ENCODE assay signal across 35 mouse cellular contexts in the genomic region with DNA sequence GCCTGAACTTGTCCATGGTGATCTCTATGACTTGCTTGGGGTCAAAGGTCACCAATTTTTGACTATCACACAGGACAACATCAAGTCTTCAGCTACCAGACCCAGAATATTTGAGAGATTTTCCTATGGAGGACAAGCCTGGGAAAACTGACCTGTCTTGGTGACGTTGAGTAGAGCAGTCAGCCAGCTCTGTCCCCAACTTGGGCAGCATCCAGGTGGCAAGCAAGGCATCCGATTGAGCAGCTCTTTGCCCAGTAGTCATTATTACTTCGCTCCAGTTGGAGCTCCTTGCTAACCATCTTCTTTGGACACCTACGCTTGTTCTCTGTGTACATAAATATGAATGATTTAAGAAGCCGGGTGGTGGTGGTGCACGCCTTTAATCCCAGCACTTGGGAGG. TPM values are rescaled to one million over a fixed set of nuclear protein-coding genes. Genes with fewer than 3 reads are reported as not detected.
DNase-seq lines count a peak whose midpoint lies in the region; ATAC-seq and TF ChIP-seq lines count a peak whose summit lies in the region.
"Had no signal": no experiment of that assay in that cellular context is flagged by ENCODE, and none has a peak within 500 bp of the region (broad histone marks: within the 10 kb centered on the region; RNA-seq: fewer than 3 reads in every experiment).

No protein-coding gene starts in this region.

- H3K27ac ChIP-seq in forebrain, postnatal 0 days (ENCODE audit: low read depth, low read length), result no peak overlapping the region
- H3K27ac ChIP-seq: embryonic facial prominence, embryonic 13.5 days; forebrain, embryonic 10.5 days; forebrain, embryonic 15.5 days; heart, adult 2 months; heart, embryonic 13.5 days; hindbrain, embryonic 10.5 days; hindbrain, embryonic 15.5 days; kidney, embryonic 15.5 days; layer of hippocampus, adult 2 months; liver, embryonic 13.5 days; macrophage; neural tube, embryonic 15.5 days; stomach, embryonic 15.5 days had no signal

- H3K4me2 ChIP-seq in forebrain, postnatal 0 days (ENCODE audit: low read depth), result no peak overlapping the region
- H3K4me2 ChIP-seq: embryonic facial prominence, embryonic 13.5 days; forebrain, embryonic 15.5 days; heart, embryonic 13.5 days; hindbrain, embryonic 15.5 days; kidney, embryonic 15.5 days; liver, embryonic 13.5 days; neural tube, embryonic 15.5 days; stomach, embryonic 15.5 days had no signal

- no peak overlapping the region for H3K4me3 ChIP-seq in forebrain, postnatal 0 days (ENCODE audit: low read depth, low read length)
- H3K4me3 ChIP-seq: embryonic facial prominence, embryonic 13.5 days; forebrain, embryonic 10.5 days; forebrain, embryonic 15.5 days; heart, adult 2 months; heart, embryonic 13.5 days; hindbrain, embryonic 10.5 days; hindbrain, embryonic 15.5 days; kidney, embryonic 15.5 days; layer of hippocampus, adult 2 months; liver, embryonic 13.5 days; neural tube, embryonic 15.5 days; stomach, embryonic 15.5 days had no signal

- H3K4me1 ChIP-seq in forebrain, postnatal 0 days (ENCODE audit: insufficient read depth), result no peaks in the 10 kb centered on the region
- H3K4me1 ChIP-seq: forebrain, embryonic 10.5 days; forebrain, embryonic 15.5 days; heart, embryonic 13.5 days; hindbrain, embryonic 10.5 days; hindbrain, embryonic 15.5 days; kidney, embryonic 15.5 days; liver, embryonic 13.5 days; neural tube, embryonic 15.5 days; stomach, embryonic 15.5 days had no signal

- DNase-seq in adrenal gland, postnatal 14 days, result peak; percentile 27
- DNase-seq in adrenal gland, postnatal 4 days (ENCODE audit: low spot score in 2 of 2), result no peak
- DNase-seq in adipocyte (ENCODE audit: low spot score), result peak; percentile 11
- peak; percentile 24 for DNase-seq in cerebellum, adult 8-10 months
- peak; percentile 23 to 60 for DNase-seq in cerebellum, postnatal 25 days
- no peak for DNase-seq in forebrain, postnatal 0 days
- DNase-seq in heart, adult 8-10 months (ENCODE audit: low spot score), result no peak
- DNase-seq: adrenal gland, postnatal 36 days; heart, adult 2 months; heart, postnatal 10 days; kidney, adult 11 months; kidney, postnatal 36 days; left cerebral cortex, postnatal 4 days; liver, embryonic 13.5 days; lung, adult 18-20 months; midbrain, embryonic 14.5 days; retina, postnatal 1 day; right cerebral cortex, postnatal 14 days; thymus, postnatal 25 days had no signal

- no peak for TF ChIP-seq CTCF in forebrain, postnatal 0 days (IDR thresholded peaks at IDR 0.05; ENCODE audit: low read depth)

- H3K27me3 ChIP-seq in forebrain, postnatal 0 days (ENCODE audit: insufficient read depth, low read length), result no peaks in the 10 kb centered on the region
- H3K27me3 ChIP-seq: embryonic facial prominence, embryonic 13.5 days; forebrain, embryonic 15.5 days; heart, embryonic 13.5 days; hindbrain, embryonic 15.5 days; kidney, embryonic 15.5 days; liver, embryonic 13.5 days; neural tube, embryonic 15.5 days; stomach, embryonic 15.5 days had no signal

- 89% methylated on average over 6 of the region's 6 CpGs for WGBS in forebrain, postnatal 0 days

- peaks cover 11% of the 10 kb centered on the region for H3K36me3 ChIP-seq in forebrain, postnatal 0 days (ENCODE audit: insufficient read depth)
- H3K36me3 ChIP-seq: G1E; liver, embryonic 13.5 days; stomach, embryonic 15.5 days had no signal

- no peaks in the 10 kb centered on the region for H3K9me3 ChIP-seq in forebrain, postnatal 0 days (ENCODE audit: low read length)
- H3K9me3 ChIP-seq: embryonic facial prominence, embryonic 13.5 days; forebrain, embryonic 10.5 days; forebrain, embryonic 15.5 days; G1E; heart, embryonic 13.5 days; hindbrain, embryonic 10.5 days; hindbrain, embryonic 15.5 days; kidney, embryonic 15.5 days; liver, embryonic 13.5 days; neural tube, embryonic 15.5 days; stomach, embryonic 15.5 days had no signal

- ATAC-seq in forebrain, postnatal 0 days, result no peak
- ATAC-seq: forebrain, embryonic 15.5 days; inflammation-experienced regulatory T-cells, adult 6 months; lung, postnatal 0 days had no signal

- no peak overlapping the region for H3K9ac ChIP-seq in forebrain, postnatal 0 days
- H3K9ac ChIP-seq: embryonic facial prominence, embryonic 13.5 days; forebrain, embryonic 15.5 days; heart, embryonic 13.5 days; hindbrain, embryonic 15.5 days; kidney, embryonic 15.5 days; liver, embryonic 13.5 days; neural tube, embryonic 15.5 days; stomach, embryonic 15.5 days had no signal

RNA-seq across cellular contexts. Expression of a gene that starts 8.1 kb away (rescaled TPM):
- total RNA-seq in adrenal gland, postnatal 14 days (2021), result 3.9 and 4.0 TPM in 2 replicates
- 1 to 10 TPM; 6.6 to 6.9 TPM for total RNA-seq in adrenal gland, postnatal 4 days (2021)
- 11.8 and 12.9 TPM in 2 replicates for total RNA-seq in forebrain, postnatal 0 days (2014; rRNA removed)
- 8.2 and 10.4 TPM in 2 replicates for polyA plus RNA-seq in forebrain, postnatal 0 days (2015; fragmentation: Nextera tagmentation; extraction: Ambion mirVana)
- 1 to 10 TPM; 1.2 to 5.1 (median 4.4) TPM for total RNA-seq in heart, adult 8-10 months (2022)
- total RNA-seq: common myeloid progenitor, adult 5-6 weeks; megakaryocyte-erythroid progenitor cell, adult 5-6 weeks had no signal
- polyA plus RNA-seq: G1E had no signal

Comparison
In these comparisons a context has a peak if more than half of its experiments do, and no peak if none do; other contexts are left out.
1. DNase-seq: peak in adrenal gland, postnatal 14 days (single experiment), adipocyte (single experiment), cerebellum, adult 8-10 months (single experiment) and cerebellum, postnatal 25 days (2 of 2); none in adrenal gland, postnatal 4 days (0 of 2), forebrain, postnatal 0 days (single experiment) and heart, adult 8-10 months (single experiment).